Mouse (Mus musculus) lung, postnatal 0 days (tissue): ENCODE measurements at regions not wholly inside any gene's neighbourhood (a gene's known extent, or its start where the extent isn't known, plus 50 kb on each side); places are given as distances from the start of the nearest gene placed in this dataset.

Source experiments
- ATAC-seq: fragments of 200-750 bp; cut with Nextera tagmentation; 2 replicates; pipeline ENCODE4 v1.8.0; 2017; ENCODE audit warnings: moderate library complexity
- DNase-seq: peaks from one replicate; pipeline ENCODE4 v3.0.0-alpha.2; 2016; ENCODE audit warnings: low spot score
- H3K27ac ChIP-seq: fragments of 300-500 bp; sonication (generic); 2 replicates; pipeline ENCODE4 v1.5.1; 2014; ENCODE audit warnings: antibody characterized with exemption, mild to moderate bottlenecking, low read length, mixed read lengths
- H3K27me3 ChIP-seq: fragments of 300-500 bp; sonication (generic); replicated peaks from 2 replicates; pipeline ENCODE4 v1.6.1; 2014; ENCODE audit warnings: low read length, mixed read lengths; ENCODE audit not compliant: insufficient read depth
- H3K36me3 ChIP-seq: fragments of 300-500 bp; sonication (generic); 2 replicates; pipeline ENCODE4 v1.6.1; 2014; ENCODE audit warnings: low read length, mixed read lengths; ENCODE audit not compliant: insufficient read depth
- H3K4me1 ChIP-seq: fragments of 300-500 bp; sonication (generic); 2 replicates; pipeline ENCODE4 v1.6.1; 2014; ENCODE audit warnings: antibody characterized with exemption, low read depth, low read length, mixed read lengths; ENCODE audit not compliant: insufficient read depth
- H3K4me2 ChIP-seq: fragments of 300-500 bp; sonication (generic); replicated peaks from 2 replicates; pipeline ENCODE4 v1.6.1; 2014; ENCODE audit warnings: low read depth, mild to moderate bottlenecking, low read length, moderate library complexity, mixed read lengths
- H3K4me3 ChIP-seq: fragments of 300-500 bp; sonication (generic); 2 replicates; pipeline ENCODE4 v1.5.1; 2014; ENCODE audit warnings: low read depth, low read length
- H3K9ac ChIP-seq: fragments of 300-500 bp; sonication (generic); replicated peaks from 2 replicates; pipeline ENCODE4 v1.6.1; 2014; ENCODE audit warnings: low read depth, mild to moderate bottlenecking
- H3K9me3 ChIP-seq: fragments of 300-500 bp; sonication (generic); 2 replicates; pipeline ENCODE4 v1.6.1; 2016; ENCODE audit warnings: low read length, mixed read lengths
- CTCF ChIP-seq: IDR thresholded peaks from 2 replicates; pipeline ENCODE4 v1.5.1; 2016; ENCODE audit warnings: antibody characterized with exemption, mild to moderate bottlenecking
- EP300 ChIP-seq: IDR thresholded peaks from 2 replicates; pipeline ENCODE4 v1.6.1; 2016; ENCODE audit warnings: antibody characterized with exemption, mild to moderate bottlenecking, control low read depth
- WGBS: fragments of 180-500 bp; shearing (Covaris S2); extraction: QIAGEN DNeasy Blood & Tissue Kit; methylation state at CpG from one replicate; pipeline ENCODE4 v1.1.7; 2014; 5-methylcytosine and 5-hydroxymethylcytosine counted together

- no peak overlapping the region for H3K4me2 ChIP-seq
- H3K4me1 ChIP-seq: no peaks in the 10 kb centered on the region
- peak overlapping the region; percentile 38 for H3K27ac ChIP-seq
- WGBS: 62% methylated on average over 8 of the region's 8 CpGs
- H3K9ac ChIP-seq: no peak overlapping the region
- TF ChIP-seq EP300 (no peak), CTCF (no peak)
- no peak overlapping the region for H3K4me3 ChIP-seq
- H3K27me3 ChIP-seq: no peaks in the 10 kb centered on the region
- H3K36me3 ChIP-seq: no peaks in the 10 kb centered on the region
- DNase-seq (peak; percentile 70), ATAC-seq (peak; percentile 86)
- no peaks in the 10 kb centered on the region for H3K9me3 ChIP-seq
These were observed 146.9 kb upstream of the Tmem45b start for GRCm38 (mm10) chr9:31611036-31611695.

- Histone ChIP-seq H3K4me3 (no peak overlapping the region), H3K36me3 (no peaks in the 10 kb centered on the region), H3K27ac (peak overlapping the region; percentile 38), H3K4me2 (no peak overlapping the region), H3K27me3 (no peaks in the 10 kb centered on the region), H3K4me1 (no peaks in the 10 kb centered on the region), H3K9me3 (no peaks in the 10 kb centered on the region), H3K9ac (no peak overlapping the region)
- WGBS: 49% methylated on average over 4 of the region's 4 CpGs
- ATAC-seq (peak; percentile 47), DNase-seq (peak; percentile 31)
- no peak for TF ChIP-seq EP300
- TF ChIP-seq CTCF: no peak
These were observed 146.4 kb upstream of the Tmem45b start for GRCm38 (mm10) chr9:31610631-31611030.

GRCm38 (mm10) chr9:31610212-31610611 lies 145.9 kb upstream of the Tmem45b start:
- DNase-seq (peak; percentile 57), ATAC-seq (peak; percentile 65)
- Histone ChIP-seq H3K27ac (peak overlapping the region; percentile 38; the same call in 1 of the 2 replicates), H3K36me3 (no peaks in the 10 kb centered on the region), H3K4me1 (no peaks in the 10 kb centered on the region), H3K27me3 (no peaks in the 10 kb centered on the region), H3K4me3 (no peak overlapping the region), H3K9ac (no peak overlapping the region), H3K9me3 (no peaks in the 10 kb centered on the region), H3K4me2 (no peak overlapping the region)
- no peak for TF ChIP-seq EP300
- peak; percentile 78 for TF ChIP-seq CTCF
- WGBS: 74% methylated on average over 1 of the region's 1 CpGs

GRCm38 (mm10) chr9:31609731-31610130 lies 145.5 kb upstream of the Tmem45b start:
- Histone ChIP-seq H3K4me3 (no peak overlapping the region), H3K4me2 (no peak overlapping the region), H3K36me3 (no peaks in the 10 kb centered on the region), H3K9ac (no peak overlapping the region), H3K4me1 (no peaks in the 10 kb centered on the region), H3K27ac (no peak overlapping the region), H3K27me3 (no peaks in the 10 kb centered on the region), H3K9me3 (no peaks in the 10 kb centered on the region)
- WGBS: 74% methylated on average over 3 of the region's 3 CpGs
- DNase-seq (no peak), ATAC-seq (no peak)
- TF ChIP-seq CTCF: no peak
- TF ChIP-seq EP300: no peak

- WGBS: 61% methylated on average over 8 of the region's 8 CpGs
These were observed 144.0 kb upstream of the Tmem45b start for GRCm38 (mm10) chr9:31608084-31608870.

GRCm38 (mm10) chr9:31606936-31607335 lies 142.7 kb upstream of the Tmem45b start:
- TF ChIP-seq CTCF: no peak
- no peak for TF ChIP-seq EP300
- no peaks in the 10 kb centered on the region for H3K36me3 ChIP-seq
- no peaks in the 10 kb centered on the region for H3K4me1 ChIP-seq
- H3K27me3 ChIP-seq: no peaks in the 10 kb centered on the region
- no peak for ATAC-seq
- no peaks in the 10 kb centered on the region for H3K9me3 ChIP-seq
- H3K4me2 ChIP-seq: no peak overlapping the region
- no peak overlapping the region for H3K4me3 ChIP-seq
- no peak overlapping the region for H3K9ac ChIP-seq
- 75% methylated on average over 6 of the region's 6 CpGs for WGBS
- H3K27ac ChIP-seq: no peak overlapping the region
- no peak for DNase-seq

More at GRCm38 (mm10) chr9:31608084-31608870, 144.0 kb upstream of the Tmem45b start:
- TF ChIP-seq CTCF: no peak
- no peak for TF ChIP-seq EP300
- H3K4me1 ChIP-seq: no peaks in the 10 kb centered on the region
- H3K36me3 ChIP-seq: no peaks in the 10 kb centered on the region
- no peak overlapping the region for H3K4me3 ChIP-seq
- H3K4me2 ChIP-seq: no peak overlapping the region
- no peak overlapping the region for H3K9ac ChIP-seq
- no peaks in the 10 kb centered on the region for H3K27me3 ChIP-seq
- H3K27ac ChIP-seq: no peak overlapping the region
- no peak for ATAC-seq
- no peak for DNase-seq
- H3K9me3 ChIP-seq: no peaks in the 10 kb centered on the region
